Mouse (Mus musculus) gastrocnemius, postnatal 36 days (tissue): ENCODE measurements at regions not wholly inside any gene's neighbourhood (a gene's known extent, or its start where the extent isn't known, plus 50 kb on each side); places are given as distances from the start of the nearest gene placed in this dataset.

ENCODE experiments used
- DNase-seq, 2 experiments: peaks; one replicate each; pipeline ENCODE4 v3.0.0; 2022
- intact Hi-C: fragments of 180-260 bp; cut with DNase I; formaldehyde crosslinking; loops from one replicate; pipeline ENCODE4 v1.15.1; 2025

GRCm38 (mm10) chr10:92247449-92247805, 474.8 kb downstream of the Nedd1 start:
- no peak for DNase-seq
- intact Hi-C loops: no loop called here

- intact Hi-C loops: no loop called here
- no peak for DNase-seq
These were observed 475.3 kb downstream of the Nedd1 start for GRCm38 (mm10) chr10:92246785-92247448.

DNA sequence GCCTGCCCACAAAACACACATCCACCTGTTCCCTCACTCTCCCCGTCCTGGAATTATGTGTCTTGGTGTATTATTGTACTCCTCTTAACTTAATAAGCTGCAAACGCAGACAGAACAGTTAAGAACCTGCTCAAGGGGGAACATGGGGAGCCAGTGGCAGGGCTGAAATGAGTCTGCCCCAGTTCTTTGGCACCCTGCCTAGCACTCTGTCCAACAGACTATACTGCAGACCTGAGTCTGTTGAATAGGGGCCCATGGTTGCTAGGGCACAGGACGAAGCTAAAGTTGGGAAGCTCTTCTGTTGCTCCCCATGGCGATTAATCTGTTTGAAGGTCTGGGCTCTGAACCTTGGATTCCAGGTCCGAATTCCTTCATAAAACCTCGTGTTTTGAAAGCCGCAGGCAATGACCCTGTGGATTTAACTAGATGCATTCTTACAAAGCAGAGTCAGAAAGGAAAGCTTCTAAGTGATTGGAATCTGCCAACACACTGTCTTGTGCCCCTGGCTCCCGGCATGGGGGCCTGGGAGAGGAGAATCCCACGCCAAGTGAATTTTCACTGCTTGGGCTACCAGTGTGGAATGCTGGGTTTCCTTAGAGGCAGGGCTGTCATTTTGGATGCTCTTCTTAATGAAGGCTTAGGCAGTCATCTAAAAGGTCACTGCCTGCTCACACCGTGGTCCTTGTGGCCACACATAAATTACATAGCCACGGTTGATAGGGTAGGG, 479.3 kb downstream of the Nedd1 start:
- DNase-seq: no peak
- intact Hi-C loops: no loop called here

DNA sequence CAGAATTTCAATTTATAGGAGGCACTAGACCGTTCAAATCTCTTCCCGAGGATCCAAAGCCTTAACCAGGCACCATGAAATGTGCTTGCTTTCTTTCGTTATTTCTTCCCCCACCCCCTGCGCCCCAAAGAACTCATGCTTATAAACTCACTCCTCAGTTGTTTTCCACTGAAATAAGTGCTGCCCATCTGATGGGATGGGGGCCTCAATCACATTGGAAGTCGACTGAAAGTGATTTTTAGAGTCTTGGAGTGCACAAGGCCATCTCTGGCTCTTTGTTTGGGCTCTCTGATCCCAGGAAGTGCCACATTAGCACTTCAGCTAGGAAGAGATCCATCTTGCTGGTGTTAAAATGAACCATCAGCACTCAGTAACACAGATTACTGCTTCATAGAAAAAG, 484.3 kb downstream of the Nedd1 start:
- intact Hi-C loops: no loop called here
- DNase-seq: no peak

- no peak for DNase-seq
- intact Hi-C loops: no loop called here
These were observed 490.1 kb downstream of the Nedd1 start for GRCm38 (mm10) chr10:92232081-92232480.

DNA sequence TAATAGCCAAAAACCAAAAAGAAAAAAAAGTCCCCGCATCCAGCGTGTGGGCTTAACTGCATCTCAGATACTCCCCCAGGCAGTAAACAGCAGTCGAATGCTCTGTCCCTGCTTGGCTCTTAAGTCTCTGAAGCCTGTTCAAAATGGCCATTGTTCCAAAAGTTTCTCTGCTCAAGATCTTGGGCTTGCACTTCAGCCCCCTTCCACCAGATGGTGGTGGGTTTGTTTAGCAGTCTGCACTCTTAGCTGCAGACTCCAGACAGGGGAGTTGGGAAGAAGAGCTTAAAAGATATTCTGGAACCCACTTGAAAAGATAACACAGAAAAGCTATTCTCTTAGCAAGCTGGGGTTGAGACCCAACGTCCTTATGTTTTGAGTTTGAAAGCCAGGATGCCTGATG, 496.4 kb downstream of the Nedd1 start:
- no peak for DNase-seq
- intact Hi-C loops: no loop called here

DNA sequence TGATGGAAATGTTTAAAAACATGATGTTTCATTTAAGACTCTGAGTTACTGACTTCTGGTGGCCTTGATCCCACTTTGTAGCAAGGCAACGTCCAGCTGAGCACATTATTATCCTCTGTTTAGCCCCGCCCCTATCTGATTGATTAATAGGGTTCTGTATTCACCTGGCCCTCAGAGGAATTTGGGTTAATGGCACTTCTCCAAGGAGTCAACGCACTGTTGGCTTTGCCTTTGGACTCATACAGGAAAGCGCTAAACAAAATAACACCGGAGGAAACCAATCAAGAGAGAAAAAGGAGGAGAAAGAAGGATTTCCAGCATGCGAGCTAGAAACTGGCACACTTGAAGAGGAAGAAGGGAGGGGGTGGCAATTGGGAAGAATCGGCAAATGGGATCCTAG, 497.1 kb downstream of the Nedd1 start:
- no peak for DNase-seq
- intact Hi-C loops: no loop called here

GRCm38 (mm10) chr10:92219310-92219709, 502.9 kb downstream of the Nedd1 start:
- intact Hi-C loops: no loop called here
- DNase-seq: no peak

DNA sequence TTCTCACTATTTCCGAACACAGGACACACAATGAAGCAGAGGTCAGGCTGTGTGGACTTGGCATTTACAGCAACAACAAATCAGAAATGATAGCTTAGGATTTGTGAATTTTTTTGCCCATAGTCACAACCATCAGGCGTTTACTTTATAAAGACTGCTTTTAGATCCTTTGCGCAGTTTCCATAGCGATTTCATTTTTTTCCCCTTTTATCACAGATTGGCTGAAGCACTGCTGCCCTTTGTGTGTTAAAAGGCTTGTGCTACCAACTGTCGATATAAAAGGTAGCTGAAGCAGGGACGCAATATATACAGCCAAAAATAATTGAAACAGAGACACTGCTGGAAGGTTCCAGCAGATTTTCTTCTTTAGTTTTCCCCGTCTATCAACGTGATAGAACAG, 551.4 kb downstream of the Nedd1 start:
- intact Hi-C loops: no loop called here

GRCm38 (mm10) chr10:92166057-92166456, 556.2 kb downstream of the Nedd1 start:
- intact Hi-C loops: no loop called here
- DNase-seq: no peak

More for the DNA sequence above, 551.4 kb downstream of the Nedd1 start:
- DNase-seq: no peak

DNA sequence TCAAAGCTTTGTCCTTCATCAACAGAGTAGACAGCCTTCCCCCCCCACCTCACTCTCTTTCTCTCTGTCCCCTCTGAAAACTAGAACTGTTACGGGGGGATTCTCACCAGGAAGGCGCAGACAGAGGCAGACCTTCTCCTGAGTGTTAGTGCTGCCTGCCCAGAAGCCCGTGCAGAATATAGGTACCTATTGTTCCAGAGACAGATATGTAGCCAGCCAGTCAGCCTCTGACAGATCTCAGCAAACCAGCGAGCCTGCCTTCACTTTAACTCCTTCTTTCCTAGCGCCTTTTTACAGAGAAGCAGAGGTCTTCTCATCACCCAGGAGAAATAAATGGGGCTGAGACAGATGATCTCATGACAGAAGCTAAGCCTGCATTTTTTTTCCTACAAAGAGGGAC, 557.2 kb downstream of the Nedd1 start:
- DNase-seq: no peak
- intact Hi-C loops: no loop called here

DNA sequence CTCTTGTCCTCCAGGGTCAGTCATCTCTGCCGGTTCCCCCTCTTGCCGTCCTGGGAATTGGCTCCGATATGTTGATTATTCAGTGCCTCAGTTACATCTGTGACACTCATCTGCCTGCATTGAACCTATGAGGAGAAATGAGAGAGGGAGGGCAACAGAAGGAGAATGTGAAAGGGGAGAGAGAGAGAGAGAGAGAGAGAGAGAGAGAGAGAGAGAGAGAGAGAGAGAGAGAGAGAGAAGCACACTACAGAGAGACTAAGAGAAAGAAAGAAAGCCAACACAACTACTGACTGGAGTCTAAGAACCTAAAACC, 557.6 kb downstream of the Nedd1 start:
- intact Hi-C loops: no loop called here

DNA sequence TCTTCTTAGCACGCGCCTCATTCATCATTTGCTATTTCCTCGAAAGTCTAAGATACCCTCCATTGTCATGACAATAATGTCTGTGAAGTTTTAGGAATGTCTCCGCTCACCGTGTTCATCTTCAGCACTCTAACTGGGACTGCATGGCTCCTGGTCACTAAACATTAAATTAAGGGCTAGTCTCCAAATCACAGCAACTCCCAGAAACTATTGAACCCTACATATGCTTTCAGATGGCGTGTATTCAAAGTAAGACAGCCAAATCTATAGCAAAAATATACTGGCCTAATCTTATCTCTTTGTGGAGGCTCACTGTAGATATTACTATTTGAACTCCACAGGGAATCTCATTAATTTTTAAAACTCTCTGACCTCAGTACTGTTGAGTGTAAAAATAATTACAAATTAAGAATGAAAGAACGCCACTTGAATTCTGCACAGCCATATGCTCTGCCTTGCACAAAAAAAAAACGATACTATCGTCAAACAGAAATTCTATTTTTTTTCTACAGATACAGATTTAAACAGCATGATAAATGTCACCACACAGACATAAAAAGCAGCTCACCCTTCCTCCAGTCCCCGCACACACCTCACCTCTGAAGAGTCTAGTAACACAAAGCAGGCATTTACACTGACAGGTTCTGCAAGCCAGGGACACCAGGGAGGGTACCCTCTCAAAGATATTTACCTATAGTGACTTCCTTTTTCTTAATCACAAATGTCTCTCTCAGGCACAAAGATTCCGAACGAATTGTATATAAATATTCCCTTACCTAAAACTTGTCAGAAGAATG, 558.2 kb downstream of the Nedd1 start:
- DNase-seq: no peak
- intact Hi-C loops: no loop called here

More for the DNA sequence above, 557.6 kb downstream of the Nedd1 start:
- DNase-seq: no peak

DNA sequence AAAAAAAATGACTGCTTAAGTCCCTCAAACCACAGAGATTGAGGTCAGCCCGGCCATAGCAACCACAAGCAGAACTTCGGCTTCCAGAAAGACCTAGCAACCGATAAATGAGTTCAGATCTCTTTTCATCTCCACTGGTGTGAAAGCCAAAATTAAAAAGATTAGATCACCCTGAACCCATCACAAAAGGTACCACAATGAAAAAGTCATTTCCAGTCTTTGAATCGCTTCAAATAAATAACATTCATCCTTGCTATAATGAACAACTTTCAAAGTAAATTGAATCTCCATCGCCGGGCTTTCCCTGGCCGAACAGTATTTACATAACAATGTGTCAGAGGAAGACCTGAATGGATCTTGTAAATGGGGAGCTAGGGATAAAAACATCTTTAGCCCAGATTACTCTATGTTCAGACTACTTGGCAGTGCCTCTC, 559.1 kb downstream of the Nedd1 start:
- intact Hi-C loops: no loop called here
- DNase-seq: no peak

DNA sequence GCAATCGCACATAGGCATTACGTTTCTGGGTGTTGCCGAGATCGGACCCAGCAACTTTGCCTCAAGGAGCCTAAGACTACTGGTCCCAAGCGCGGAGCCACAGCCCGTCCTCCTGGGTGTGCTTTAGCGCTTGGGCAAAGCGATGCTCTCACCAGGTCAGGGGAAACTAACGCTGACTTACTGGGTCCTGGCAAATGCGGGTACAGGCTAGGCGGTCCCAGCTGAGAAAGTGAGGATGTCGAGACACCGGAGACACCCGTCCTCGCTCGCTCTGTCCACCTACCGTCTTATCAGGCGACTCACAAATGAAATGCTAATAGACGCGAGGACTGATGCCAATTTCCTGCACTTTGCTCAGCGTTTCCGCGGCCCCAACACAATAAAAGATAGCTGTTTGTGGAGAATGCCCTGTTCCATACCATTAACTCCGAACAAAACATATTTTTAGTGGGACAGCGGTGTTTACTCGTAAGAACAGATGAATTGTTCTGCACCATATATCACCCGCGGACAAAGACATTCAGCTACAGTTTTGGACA, 559.7 kb downstream of the Nedd1 start:
- no peak for DNase-seq
- intact Hi-C loops: no loop called here

DNA sequence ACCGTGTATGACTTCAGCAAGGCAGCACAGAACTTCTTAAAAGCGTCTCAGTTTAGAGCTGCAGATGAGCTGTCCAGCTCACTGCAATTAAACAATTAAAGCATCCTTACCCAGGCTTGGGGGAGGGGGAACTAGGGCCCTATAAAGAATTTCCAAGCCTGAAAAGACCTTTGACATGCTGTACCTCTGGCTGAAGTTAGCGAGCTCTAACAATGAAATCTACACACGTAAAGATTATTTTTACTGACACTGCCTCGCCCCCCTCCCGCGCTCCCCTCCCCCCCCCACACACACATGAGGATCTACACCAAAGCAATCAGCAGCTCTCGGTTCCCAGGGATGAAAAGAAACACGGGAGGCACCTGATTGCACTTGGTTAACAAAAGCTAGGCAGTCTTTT, 560.7 kb downstream of the Nedd1 start:
- intact Hi-C loops: no loop called here
- no peak for DNase-seq

- intact Hi-C loops: no loop called here
- no peak for DNase-seq
These were observed 576.0 kb downstream of the Nedd1 start for GRCm38 (mm10) chr10:92146263-92146662.

DNA sequence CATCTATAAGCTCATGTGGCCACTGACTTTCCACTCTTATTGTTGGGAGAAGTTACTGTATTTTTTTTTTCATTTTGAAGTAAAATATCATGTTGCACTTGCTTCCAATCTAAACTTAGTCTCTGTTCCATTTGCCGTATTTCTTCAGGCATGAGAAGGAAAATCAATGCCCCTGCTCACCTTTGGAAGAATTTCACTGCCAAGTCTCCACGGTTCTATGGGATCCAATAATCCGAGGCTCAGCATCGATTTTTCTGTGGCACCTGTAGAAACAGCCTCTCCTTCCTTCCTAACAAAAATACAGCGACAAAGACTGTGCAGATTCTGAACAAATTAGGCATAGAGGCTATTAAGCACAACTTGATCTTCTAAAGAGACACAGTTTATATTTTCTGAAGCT, 586.7 kb downstream of the Nedd1 start:
- no peak for DNase-seq
- intact Hi-C loops: no loop called here

GRCm38 (mm10) chr10:92112790-92113189, 609.4 kb downstream of the Nedd1 start:
- DNase-seq: no peak
- intact Hi-C loops: no loop called here

GRCm38 (mm10) chr10:92106331-92106730, 615.9 kb downstream of the Nedd1 start:
- intact Hi-C loops: no loop called here
- no peak for DNase-seq

DNA sequence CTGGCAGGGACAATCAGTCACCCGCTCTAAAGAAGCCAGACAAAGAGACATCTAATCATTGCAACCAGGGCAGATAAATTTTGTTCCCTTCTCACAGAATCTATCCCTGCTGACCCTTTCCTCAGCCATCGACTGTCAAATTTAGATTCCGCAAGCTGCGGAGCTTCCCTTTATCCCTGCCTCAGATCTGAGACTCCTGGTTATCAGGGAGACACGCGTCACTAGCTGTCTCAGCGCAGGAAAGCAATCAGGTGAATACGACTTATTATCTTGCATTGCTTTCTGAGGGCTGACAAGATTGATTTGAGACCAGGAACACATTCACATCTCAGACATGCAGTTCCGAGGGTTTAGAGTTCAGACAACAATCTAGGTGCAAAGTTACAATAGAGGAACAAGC, 618.3 kb downstream of the Nedd1 start:
- no peak for DNase-seq
- intact Hi-C loops: no loop called here

DNA sequence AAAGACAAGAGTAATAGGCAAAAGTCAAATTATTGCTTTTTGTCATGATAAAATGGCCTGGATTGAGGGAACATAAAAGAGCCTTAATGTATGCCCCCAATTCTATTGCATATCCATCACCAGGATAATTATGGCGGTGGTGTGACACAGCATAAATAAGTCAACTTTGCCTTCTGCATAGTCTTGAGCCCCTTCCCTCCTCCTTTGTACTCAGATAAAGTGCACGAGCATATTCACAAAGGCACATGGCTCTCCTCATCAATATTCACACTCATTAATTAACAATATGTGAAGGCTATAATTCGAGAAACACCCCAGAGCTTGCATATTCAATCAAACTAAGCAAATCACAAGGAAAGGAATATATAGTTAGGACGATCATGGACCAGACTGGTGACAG, 619.5 kb downstream of the Nedd1 start:
- DNase-seq: no peak
- intact Hi-C loops: no loop called here
